Mouse (Mus musculus): ENCODE measurements around the gene Cib2. TPM values are rescaled to one million over a fixed set of nuclear protein-coding genes. Genes with fewer than 3 reads are reported as not detected.

The Cib2 gene
- 5.4 and 7.6 TPM in 2 replicates for polyA plus RNA-seq (2012; ENCODE audit: low replicate concordance)

DNA sequence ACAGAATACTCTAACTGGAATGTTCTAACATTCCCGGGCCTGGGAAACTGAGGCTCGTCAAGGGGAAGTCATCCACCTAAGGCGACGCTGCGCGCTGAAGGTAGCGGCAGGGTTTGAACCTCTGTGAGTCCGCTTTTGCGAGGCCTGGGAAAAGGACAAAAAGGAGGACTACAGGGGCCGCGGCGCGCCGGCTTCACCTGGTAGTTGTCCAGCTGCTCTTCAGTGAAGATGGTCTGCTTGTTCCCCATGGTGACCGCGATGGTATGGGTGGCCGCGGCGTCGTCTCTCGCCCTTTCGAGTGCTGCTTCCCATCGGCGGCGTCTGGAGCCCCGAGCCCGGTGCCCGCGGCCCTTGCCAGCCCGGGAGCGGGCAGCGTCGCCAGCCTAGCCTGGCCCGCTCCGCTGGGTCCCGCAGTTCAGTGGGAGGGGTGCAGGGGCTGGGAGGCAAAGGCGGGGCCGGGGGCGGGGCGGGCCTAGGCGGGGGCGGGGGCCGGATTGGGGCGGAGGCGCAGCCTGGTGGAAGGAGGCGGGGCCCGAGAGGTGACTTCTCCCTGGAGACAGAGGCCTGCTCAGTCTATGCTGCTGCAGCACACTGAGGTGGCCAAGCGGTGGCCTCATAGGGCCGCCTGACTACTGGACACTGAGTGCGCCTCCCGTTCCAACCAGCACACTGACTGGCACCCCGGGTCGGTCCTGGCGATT, at the start of gene Cib2:
TSS of gene Cib2 (minus strand) at position 448 of the 701 bp plus-strand sequence.

DNA sequence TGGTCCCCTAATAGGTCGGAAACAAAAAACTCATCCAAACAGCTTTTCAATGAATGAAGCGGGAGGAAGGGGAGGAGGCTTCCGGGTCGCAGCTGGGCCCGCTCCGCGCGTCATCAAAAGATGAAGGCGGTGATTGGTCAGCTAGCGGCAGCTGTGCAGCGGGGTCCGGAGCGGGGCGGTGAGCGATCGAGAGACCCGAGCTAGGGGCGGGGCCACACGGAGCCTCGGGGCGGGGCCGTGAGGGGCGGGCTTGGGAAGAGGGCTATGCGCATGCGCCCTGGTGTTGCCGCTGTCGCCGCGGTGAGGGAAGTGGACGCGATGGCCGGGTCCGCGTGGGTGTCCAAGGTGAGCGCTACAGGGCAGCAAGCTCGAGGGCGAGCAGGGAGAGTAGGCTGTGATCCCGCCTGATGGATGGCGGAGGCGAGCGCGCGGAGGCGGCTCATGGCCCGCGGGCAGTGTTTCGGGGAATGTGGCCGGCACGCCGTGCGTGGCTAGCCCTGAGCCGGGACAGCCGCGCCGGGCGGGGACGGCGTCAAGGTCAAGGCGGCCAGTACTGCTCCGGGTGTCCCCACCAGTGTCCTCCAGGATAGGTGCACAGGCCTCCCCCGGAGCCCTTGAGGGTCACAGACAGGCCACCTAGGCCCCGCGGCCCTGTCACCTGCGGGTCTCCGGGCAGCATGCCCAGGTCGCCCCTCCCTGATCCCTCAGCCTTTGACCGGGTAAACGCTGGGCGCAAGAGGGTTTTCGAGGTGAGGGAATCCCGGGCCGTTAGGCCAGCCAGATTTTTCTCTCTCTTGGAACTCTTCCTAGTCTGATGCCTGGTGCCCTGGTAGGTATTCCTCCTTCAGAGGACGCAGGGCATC, 26.4 kb upstream of the Cib2 start, which contains the start of gene Idh3a:
TSS of gene Idh3a (plus strand) at position 136 of the 863 bp plus-strand sequence.

GRCm38 (mm10) chr9:54538684-54539083, 21.3 kb downstream of the Cib2 start, which contains the start of gene Sh2d7:
Gene Sh2d7 (plus strand): TSS chr9:54538984.

GRCm38 (mm10) chr9:54501453-54502110, 58.4 kb downstream of the Cib2 start, which contains the start of gene Dmxl2:
Gene Dmxl2 (minus strand): TSS chr9:54501626.

Other genes starting within 250 kb of the Cib2 start
- 1.4 and 2.7 TPM in 2 replicates for gene Dmxl2, start 58.6 kb downstream of the Cib2 start, polyA plus RNA-seq (2012; ENCODE audit: low replicate concordance)
- not detected in 2 replicates for gene Sh2d7, start 21.2 kb downstream of the Cib2 start, polyA plus RNA-seq (2012; ENCODE audit: low replicate concordance)
- gene Idh3a, start 26.1 kb upstream of the Cib2 start, polyA plus RNA-seq (2012; ENCODE audit: low replicate concordance): 2.9 and 10.3 TPM in 2 replicates
- 1.8 and 4.1 TPM in 2 replicates for gene Acsbg1, start 101.7 kb upstream of the Cib2 start, polyA plus RNA-seq (2012; ENCODE audit: low replicate concordance)
- gene Dnaja4, start 138.7 kb upstream of the Cib2 start, polyA plus RNA-seq (2012; ENCODE audit: low replicate concordance): 6.0 and 7.8 TPM in 2 replicates
- 2.8 and 16.0 TPM in 2 replicates for gene Wdr61, start 174.3 kb upstream of the Cib2 start, polyA plus RNA-seq (2012; ENCODE audit: low replicate concordance)
- not detected in 2 replicates for gene Crabp1, start 204.5 kb upstream of the Cib2 start, polyA plus RNA-seq (2012; ENCODE audit: low replicate concordance)

Measured in hematopoietic multipotent progenitor cell, adult 10-12 weeks (in vitro differentiated cells).